Mouse (Mus musculus) ES-E14 (cell line): ENCODE results near the gene Hsd17b6.

Source experiments
- CHD2 ChIP-seq: IDR thresholded peaks from 2 replicates; pipeline ENCODE4 v1.6.1; 2014; ENCODE audit warnings: mild to moderate bottlenecking, low read depth, low read length, inconsistent platforms
- HCFC1 ChIP-seq: IDR thresholded peaks from 2 replicates; pipeline ENCODE4 v1.6.1; 2012; ENCODE audit warnings: low read length, inconsistent platforms, borderline replicate concordance; ENCODE audit not compliant: insufficient read depth
- ZC3H11A ChIP-seq: IDR thresholded peaks from 2 replicates; pipeline ENCODE4 v1.6.1; 2012; ENCODE audit warnings: low read depth, mild to moderate bottlenecking, inconsistent platforms, low read length, borderline replicate concordance

DNA sequence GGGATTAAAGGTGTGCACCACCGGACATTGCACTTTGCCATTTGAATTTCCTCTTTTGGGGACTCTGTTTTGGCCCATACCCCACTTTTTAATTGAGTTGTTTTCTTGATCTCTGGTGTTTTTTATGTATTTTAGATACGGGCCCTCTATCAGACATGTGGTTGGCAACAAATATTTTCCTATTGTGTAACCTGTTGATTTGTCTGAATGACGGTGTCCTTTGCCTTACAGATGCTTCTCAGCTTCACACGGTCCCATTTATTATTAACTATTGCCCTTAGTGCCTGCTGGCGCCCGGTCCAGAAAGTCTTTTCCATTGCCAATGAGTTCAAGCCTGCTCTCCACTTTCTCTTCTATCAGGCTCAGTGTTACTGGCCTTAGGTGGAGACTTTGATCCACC is 40.9 kb downstream of the Hsd17b6 start:
- TF ChIP-seq HCFC1 (no peak), ZC3H11A (no peak), CHD2 (no peak)
